Mouse (Mus musculus): ENCODE measurements around the gene Kctd7. TPM values are rescaled to one million over a fixed set of nuclear protein-coding genes. Genes with fewer than 3 reads are reported as not detected.

Gene Kctd7
- total RNA-seq, 2 experiments from 2014 or later, result 3.9 to 5.7 TPM

DNA sequence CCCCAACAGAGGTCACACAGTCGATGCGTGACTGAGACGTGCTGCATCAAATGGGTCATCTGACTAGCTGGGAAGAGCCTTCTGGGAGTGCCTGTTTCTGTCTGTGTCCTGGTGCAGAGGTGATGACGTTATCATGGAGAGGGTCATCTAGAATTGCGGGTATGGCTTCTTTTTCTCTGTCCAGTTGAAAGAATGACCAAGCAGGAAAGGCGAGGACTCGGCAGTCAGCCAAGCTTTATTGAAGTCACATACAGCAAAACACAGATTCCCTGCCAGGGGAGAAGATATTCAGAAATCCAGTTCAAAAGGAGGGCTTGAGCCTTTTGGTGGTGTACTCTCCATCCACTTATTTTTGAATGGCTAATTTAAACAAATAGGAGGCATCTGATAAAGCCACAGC, 1.6 kb upstream of the Kctd7 start:
- DNase-seq, result no peak

DNA sequence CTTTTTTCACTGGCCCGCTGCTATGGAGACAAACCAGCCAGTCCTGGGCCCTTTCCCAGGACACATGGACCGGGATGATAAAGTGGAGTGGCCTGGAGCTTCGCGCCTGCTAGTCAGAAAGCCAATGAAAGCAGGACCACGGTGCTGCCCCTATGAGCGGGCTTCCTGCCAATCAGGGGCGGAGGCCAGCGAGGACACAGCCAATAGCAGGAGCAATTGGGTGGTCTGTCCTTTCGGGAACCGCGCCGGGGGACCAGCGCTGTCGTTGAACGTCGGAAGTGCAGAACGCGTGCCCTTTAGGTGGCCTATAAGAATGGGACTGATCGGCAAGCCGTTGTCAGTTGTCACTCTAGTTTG, 706 bp upstream of the Kctd7 start:
- peak; percentile 72 for DNase-seq

DNA sequence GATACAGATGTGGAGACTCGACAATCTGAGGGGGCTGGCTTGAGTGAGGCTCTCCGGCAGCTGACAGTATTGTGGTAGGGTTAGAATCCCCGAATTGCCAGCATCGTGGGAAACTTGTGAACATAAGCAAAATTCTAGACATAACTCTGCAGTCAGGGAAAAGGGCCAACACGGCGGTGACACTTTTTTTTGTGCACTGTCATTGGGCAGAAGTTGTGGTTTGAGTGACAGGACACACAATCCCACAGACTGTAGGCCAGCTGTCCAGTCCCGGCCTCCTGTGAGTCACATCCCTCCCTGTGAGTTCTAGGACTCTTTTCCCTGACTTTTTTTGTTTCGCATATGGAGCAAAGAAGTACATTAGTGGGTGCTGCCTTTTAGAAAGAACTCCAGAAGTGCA, 1.3 kb downstream of the Kctd7 start:
- DNase-seq, result no peak

DNA sequence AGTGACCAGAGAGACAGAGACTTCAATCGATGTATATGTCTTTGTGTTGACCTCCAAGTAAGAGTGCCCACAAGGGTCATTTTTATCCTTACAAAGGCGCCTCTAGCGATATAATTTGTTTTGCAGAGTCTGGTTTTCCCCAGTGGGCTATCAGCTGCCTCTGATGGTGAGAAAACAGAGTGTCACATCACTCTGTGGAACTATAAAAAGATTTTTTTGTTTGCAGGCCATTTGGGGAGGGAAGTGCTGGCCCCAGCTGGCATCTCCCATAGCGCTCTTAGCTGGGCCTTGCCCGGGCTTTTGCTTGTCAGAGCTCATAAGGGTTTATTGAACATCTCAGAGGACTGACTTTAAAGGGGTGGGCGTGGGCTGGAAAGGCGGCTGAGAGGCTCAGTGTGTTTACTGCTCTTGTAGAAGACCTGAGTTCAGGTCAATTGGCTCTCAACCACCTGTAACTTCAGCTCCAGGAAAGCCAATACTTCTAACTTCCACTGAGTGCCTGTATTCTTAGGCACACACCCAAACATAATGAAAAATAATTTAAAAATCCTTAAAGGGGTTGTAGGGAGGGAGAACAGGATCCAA, 5.2 kb downstream of the Kctd7 start:
- DNase-seq, result no peak

DNA sequence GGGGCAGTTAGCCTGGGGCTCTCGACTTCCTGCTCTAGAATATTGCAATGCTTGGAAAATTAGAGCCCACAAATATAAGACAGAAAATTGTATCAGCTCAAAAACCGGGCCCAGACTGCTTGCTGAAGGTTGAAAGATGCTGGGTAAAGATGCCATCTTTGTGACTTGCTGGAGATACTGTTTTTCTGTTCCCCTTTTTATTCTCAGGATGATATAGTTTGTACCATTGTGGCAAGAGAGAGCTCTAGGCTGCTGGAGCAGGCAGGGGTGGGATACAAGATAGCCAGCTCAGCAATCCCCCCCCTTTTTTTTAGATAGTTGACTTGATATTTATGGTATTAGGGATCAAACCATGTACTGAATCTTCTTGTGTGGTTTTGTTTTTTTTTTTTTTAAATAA, 9.6 kb downstream of the Kctd7 start:
- no peak for DNase-seq

DNA sequence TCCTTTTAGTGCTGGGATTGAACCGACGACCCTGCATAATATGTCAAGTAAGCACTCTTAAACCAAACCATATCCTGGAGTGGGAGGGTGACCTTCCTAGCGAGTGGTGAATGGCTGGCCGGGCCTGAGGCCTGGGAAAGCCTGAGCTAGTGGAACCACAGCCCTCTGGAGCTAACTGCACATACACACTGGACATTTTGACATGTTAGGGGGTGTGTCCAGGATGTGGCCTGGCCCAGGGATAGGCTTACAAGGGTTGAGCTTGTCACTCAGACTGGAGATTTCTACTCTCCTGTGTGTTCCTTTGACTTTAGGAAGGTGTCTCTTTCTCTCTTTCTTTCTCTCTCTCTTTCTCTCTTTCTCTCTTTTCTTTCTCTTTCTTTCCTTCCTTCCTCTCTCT, 13.9 kb downstream of the Kctd7 start:
- DNase-seq, result no peak

DNA sequence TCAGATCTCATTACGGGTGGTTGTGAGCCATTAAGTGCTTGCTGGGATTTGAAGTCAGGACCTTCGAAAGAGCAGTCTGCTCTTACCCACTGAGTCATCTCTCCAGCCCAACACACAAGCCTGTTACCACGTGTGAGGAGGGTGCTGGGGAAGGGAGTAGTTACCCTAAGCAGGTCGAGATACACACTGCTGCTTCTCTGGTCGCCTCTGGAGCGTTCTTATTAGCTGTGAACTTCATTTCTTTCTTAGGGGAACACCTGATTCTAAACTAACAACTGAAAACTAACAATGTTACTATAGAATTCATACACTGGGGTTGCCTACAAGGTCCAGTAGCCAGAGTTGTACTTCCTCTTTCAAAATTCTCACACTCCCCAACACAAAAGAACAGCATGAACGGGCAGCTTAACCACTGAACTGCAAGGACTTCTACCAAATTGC, 15.1 kb downstream of the Kctd7 start:
- DNase-seq, result no peak

DNA sequence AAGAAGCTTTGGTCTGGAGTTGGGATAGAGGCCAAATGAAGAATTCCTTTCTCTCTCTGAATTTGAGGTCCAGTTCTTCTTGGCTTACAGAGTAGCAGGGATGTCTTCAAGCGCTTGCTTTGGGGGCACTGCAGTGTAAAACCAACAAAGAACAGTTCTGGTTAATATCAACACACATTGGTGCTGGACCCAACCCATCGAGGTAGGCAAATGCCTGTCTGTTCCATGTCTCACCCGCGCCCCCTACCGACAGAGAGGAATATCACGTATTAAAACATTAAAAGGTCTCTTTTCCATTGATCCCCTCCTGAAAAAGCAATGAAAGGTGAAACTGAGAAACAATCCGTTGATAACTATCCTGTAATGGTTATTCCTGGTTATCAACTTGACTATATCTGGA, 19.0 kb downstream of the Kctd7 start:
- peak; percentile 84 for DNase-seq

DNA sequence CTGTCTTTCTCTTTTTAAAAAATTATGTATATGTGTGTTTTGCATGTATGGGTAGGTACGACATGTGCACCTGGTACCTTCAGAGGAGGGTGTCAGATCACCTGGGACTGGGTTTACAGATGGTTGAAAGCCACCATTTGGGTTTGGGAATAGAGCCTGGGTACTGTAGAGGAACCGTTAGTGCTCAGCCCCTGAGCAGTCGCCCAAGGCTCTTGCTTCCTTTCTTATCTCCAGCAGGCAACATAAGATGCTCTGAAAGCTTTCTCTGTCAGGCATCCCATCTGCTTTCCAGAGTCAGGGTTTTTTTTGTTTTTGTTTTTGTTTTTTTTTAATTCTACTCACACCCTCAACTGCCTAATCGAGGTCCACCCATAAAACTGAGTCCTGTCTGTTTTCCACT, 20.6 kb downstream of the Kctd7 start:
- DNase-seq, result no peak

DNA sequence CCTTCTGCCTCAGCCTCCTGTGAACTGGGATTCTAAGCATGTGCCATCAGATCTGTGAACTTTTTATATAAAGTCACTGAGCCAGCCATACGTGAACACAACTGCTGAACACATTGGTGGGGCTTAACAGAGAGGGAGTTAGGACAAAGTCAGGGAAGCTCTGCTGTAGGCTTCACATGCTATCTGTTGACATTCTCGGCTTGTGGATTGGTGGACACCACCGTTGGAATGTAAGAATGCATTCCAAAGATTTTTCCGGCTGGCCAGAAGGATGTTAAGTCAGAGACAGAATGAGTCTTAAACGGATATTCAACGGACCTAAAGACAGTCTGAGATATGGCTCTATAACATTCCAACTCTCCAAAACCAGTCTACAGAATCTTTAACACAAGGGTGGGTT, 24.4 kb downstream of the Kctd7 start:
- no peak for DNase-seq

DNA sequence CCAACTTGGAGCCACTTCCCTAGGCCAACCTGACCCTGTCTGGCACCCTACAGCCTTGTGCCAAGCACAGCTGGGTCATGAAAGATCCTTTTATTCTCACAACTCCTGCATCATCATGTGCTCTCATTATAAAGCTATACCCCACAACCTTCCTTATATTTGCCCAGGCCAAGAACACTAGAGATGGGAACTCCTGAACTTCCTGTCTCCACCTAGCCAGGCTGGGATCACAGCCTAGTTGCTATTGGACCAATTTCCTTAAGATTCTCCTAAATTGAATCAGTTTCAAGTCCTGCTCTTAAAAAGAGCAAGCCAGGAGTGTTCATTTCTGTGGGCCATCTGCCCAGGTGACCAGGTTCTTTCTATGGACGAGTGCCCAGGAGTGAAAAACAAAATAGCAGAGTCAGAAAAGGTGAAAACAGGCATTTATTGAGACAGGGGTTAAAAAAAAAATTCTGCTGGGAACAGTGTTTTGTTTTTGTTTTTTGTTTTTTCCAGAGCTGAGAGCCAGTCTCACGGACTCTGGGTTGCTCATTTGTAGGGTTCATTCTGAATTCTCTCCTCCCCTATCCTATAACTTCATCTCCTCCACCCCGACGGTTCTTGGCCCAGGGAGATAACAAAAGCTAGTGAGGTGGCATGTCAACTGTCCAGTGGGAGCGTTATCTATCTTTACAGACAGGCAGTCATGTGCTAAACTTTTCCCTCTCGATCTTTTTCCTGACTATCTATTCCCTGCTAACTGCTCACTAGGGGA, 26.2 kb downstream of the Kctd7 start:
- DNase-seq, result no peak

DNA sequence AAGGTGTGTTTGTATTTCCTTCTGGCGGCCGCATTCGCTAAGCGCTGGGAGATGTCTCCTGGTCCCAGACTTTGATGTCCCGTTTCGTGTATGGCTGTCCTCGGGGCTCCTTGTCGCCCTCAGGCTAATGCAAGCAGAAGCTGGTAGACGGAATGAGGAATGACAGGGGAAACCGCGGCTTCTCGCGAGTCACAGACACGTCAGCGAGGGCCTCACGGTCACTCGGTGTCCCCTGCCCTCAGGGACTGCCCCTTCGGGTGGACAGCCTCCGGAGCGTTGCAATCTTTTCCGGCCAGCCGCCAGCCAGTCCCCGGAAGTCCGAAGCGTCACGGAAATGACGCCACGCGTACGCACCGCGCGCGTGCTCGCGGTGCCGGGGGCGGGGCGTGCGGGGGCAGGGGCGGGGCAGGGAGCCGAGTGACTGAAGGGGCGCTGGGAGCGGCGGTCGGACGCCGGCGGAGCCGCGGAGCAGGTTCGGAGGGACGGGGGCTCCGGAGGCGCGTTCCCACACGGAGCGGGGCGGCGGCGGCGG, 26.8 kb downstream of the Kctd7 start, which contains the start of gene Rabgef1:
Gene Rabgef1 (plus strand): TSS at position 376 of the 532 bp plus-strand sequence.
- peak; percentile 97 for DNase-seq

DNA sequence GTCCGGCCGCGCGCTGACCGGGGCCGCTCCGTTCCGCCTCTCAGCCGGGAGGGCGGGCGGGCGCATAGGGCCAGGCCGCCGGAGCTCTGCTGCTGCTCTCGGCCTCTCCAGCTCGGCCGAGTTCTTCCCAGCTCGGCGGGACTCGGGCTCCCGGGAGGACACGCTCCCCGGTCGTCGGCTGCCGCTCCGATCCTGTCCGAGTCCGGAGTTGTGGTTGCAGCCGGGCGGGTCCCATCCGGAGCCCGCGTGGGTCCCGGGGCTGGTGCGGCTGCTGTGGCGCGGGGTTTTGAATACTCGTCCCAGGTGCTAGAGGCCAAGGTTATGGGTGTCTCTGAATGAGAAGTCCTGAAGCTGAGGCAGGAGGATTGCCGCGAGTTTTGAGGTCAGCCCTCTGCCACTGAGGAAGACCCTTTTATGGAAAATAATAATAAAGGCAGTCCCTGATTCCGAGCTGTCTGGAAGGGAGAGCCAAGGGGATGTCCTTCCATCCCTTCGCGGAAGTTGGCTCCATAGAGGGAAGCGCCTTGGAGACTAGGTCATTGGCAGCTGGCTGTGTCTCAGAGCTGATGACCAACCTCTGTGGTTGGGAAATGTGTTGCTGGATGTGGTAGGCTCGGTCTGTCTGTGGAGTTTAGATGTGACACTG, 27.4 kb downstream of the Kctd7 start:
- DNase-seq, result peak; percentile 66

DNA sequence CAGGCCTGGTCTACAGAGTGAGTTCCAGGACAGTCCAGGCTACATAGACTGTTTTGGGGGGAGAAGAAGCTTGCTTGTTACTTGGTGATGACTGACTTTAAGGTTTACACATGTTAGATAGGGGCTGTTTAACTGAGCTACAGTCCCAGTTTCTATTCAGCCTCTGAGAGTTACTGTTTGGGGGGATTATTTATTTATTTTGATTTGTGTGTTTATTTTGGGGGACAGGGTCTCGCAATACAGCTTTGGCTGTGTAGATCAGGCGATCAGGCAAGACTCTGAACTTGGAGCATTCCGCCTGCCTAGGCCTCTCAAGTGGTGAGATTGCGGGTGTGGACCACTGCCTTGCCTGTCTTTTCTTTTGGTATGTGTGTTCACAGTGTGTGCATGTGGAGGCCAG, 28.4 kb downstream of the Kctd7 start:
- no peak for DNase-seq

DNA sequence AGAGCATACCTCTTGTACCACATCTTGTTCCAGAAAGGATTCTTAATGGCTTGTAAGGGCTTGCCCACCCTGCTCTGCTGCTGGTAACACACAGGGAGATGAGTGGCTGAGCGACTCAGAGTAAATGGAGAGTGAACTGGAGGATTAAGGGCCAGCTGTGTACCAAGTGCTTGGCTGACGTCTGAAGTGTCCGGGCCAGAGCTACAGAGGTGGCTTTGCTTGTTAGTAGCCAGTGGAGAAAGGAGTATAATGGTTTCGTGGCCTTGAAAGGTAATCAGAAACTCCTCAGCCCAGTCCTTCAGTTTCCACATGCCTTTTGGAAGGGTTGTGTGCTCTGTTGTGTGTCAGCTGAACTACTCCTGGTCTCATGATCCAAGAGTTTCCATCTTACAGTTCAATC, 33.2 kb downstream of the Kctd7 start:
- no peak for DNase-seq

DNA sequence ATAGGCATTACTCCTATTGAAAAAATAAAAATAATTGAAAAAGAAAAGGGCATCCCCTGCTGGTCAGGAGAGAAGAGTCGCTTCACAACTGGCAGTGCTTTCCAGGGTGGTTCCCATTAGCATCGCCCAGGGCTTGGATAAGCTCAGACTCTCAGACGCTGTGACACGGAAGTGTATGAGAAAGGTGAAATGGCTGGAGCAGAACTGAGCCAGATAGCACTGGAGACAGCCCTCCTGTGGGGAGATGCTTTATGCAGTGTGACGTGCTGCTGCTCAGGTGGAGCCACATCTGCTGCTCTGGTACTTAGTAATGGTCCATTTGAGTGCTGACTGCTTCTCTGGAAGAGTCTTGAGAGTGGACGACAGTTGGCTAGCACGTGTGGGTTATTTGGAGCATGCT, 35.7 kb downstream of the Kctd7 start:
- DNase-seq, result no peak

DNA sequence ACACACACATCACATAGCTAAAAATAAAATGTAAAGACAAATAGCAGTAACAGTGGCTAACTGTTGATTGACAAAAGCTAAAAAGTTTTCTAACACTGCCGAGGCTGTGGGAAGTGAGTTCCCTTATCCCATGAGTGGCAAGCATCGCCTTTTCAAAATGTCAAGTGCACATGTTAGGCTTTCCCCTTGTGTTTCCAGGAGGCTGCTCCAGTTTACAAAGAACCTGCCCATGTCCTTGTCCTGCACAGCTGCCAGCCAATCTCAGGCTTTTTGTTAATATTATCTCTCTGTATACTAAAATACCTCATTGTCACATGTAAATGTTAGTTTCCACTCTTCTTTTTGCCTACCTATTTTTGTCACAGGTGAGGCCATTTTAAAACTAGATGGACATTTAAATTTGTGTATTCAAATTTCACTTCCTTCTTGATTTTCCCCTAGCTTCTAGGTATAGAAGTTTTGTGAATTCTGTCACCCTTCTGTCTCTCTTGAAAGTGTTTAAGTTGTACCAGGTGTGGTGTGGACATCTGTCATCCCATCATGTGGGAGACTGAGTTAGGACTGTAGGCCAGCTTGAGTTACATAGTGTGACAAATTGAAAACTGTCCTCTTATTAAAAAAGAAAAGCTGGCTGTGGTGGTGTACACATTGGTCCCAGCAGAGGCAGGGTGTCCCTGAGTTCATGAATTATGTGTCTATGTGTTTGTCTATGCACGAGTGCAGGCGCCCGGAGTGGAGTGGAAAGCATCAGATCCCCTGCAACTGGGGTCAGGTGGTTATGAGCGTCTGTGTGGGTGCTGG, 37.3 kb downstream of the Kctd7 start:
- no peak for DNase-seq

DNA sequence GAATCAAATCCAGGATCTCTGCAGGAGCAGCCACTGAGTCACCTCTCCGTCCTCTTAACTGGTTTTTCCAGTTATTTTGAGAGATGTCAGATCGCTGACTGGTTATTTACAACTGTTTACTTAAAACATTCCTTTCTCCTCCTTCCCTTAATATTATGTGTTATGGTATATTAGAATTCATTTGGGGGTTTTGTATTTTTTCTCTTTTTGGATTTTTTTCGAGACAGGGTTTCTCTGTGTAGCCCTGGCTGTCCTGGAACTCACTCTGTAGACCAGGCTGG, 37.8 kb downstream of the Kctd7 start:
- DNase-seq, result no peak

DNA sequence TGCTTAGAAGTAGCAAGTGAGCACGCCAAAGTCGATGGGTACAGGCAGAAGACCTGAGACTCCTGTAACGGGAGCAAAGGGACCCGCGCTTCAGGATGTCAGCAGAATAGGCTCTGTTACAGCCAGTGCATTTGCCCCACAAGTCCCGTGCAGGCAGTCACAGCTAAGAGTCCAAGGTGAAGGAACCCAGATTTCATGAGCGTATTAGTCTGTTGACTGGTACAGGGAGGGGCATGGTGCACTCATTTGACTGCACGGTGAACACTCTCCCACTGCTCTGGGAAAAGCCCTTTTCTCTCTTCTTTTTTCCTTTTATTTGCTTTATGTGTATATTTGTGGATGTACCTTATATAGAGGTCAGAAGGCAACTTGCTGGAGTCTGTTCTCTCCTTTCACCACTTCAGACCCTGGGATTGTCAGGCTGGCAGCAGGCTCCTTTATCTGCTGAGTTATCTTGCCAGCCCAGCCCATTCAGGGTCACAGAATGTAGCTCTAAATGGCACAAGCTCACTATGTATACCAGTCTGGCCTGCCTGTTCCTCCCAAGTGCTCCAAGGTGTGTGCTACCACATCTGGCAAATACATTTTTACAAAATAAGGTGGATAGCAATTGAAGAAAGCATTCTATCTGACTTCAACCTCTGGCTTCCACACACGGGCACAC, 39.7 kb downstream of the Kctd7 start:
- DNase-seq, result no peak

DNA sequence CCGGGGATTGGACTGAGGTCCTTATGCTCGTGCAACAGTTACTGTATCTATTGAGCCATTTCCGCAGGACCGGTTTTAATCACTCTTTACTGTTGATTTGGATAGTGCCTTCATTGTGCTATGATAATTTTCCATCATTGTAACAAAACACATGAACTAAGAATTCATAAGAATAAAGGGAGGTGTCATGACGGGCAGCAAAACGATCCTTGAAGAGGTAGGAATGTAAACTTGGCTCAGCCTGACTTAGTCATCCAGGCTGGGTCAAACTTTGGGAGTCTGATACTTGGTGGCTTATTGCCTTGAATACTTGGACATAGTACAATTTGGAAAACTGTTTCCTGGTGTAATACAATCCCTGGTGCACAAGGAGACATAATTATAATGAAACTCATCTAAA, 40.7 kb downstream of the Kctd7 start:
- DNase-seq, result no peak

DNA sequence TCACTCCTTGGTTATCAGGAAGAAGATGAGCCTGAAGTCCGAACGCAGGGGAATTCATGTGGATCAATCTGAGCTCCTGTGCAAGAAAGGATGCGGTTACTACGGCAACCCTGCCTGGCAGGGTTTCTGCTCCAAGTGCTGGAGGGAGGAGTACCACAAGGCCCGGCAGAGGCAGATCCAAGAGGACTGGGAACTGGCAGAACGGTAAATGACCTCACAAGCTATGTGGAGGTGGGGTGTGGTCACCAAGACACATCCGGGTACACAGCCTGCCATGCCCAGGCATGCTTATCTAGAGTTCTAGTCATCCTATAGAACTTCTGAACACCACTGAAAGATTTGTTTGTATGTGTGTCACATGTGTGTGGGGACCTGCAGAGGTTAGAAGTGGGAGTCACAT, 42.7 kb downstream of the Kctd7 start:
- DNase-seq, result no peak

DNA sequence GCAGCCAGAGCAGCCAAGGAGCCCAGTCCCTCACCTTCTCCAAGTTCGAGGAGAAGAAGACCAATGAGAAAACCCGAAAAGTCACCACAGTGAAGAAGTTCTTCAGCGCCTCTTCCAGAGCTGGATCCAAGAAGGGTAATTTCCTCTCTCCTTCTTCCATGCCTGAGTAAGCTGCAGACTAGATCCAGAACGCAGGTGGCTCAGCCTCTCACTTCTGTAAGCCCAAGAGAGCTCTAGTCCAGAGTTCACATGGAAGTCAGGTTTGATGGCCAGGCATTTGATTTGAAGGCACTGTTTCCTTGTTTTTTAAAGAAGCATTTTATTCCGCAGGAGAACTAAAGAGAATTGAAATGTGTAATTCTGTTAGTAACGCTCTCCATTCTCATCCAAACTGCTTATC, 46.2 kb downstream of the Kctd7 start:
- no peak for DNase-seq
